Mouse (Mus musculus): Measurements from ENCODE around the gene Uba2.
"Not testable (repeated sequence)": the region's sequence is repeated elsewhere in the genome, so short reads cannot be mapped to it uniquely, and the experiment has no call there.

Gene Uba2

DNA sequence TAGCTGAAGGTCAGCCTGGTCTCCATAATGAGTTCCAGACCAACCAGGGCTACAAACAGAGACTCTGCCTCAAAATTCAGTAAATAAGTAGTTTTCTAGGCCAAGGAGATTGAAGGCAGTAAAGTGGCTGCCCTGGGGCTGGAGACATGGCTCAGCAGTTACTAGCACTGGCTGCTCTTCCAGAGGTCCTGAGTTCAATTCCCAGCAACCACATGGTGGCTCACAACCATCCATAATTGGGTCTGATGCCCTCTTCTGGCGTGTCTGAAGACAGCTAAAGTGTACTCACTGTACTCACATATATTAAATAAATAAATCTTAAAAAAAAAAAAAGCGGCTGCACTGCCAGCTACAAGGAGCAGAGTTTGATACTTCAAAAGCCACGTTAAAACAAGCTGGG lies 3.4 kb downstream of the Uba2 start:
- DNase-seq, result no peak

DNA sequence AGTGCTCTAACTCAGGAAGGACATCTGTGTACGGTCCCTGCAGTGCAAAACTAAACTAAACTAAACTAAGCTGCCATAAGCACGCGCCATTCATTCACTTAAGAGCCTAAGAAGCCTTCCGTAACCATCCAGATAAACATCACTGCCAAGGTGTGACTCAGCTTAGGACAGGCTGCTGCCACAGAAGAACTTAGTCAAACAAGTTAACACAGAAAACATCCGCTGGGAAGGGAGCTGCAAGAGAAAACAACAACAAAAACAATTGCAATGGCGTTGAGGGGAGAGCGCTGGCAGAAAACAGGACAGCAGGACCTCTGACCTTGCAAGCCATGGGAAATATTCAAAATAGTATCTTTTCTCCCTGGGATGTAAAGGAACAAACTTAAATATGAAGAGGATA lies 4.7 kb downstream of the Uba2 start:
- DNase-seq, result no peak

DNA sequence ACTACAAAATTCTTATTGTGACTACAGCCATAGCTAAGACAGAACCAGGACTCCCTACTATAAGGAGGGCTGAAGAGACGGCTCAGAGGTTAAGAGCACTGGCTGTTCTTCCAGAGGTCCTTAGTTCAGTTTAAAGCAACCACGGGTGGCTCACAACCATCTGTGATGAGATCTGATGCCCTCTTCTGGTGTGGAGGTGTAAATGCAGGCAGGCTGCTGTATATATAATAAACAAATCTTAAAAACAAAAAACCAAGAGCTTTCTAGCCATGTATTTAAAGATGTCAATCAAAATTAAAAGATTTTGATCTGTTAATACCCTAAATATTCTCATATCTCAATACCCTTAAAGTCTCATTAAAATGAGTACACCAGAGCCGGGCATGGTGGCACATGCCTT lies 10.2 kb downstream of the Uba2 start:
- DNase-seq, result no peak

DNA sequence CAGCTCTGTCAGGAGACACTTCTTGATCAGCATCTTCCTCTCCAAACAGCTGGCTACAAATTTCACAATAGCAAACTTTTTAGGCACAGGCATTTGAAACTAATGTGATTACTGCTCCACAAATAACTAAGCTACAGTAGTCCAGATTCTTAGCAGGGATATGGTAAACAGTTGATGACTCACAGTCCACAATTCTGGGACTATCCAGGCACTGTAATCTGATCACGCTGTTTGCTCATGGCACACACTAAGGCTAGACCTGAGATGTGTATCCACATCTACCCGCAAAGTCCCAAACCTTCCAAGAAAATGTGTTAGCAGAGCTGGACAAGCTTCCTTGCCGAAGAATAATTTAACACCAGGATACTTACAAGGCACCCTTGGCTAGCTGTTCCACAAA lies 11.4 kb downstream of the Uba2 start:
- DNase-seq, result no peak

DNA sequence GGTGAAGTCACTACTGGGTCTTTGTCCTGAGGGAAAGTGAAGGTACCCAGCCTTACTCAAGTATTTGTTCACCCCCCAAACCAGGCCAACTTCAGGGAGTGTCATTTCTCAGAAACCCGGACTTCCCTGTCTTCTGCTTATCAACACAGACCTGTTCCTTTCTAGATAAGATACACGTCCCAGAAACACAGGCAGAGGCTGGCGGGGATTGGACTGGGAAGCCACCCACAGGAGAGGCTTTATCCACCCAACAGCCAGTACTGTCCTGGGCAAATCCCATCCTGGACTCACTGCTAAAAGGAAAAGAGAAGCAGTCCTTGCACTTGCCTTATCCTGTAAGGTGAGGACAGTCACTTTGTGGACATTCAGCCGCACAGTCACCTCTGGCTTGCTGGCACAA lies 22.2 kb downstream of the Uba2 start:
- DNase-seq, result no peak

DNA sequence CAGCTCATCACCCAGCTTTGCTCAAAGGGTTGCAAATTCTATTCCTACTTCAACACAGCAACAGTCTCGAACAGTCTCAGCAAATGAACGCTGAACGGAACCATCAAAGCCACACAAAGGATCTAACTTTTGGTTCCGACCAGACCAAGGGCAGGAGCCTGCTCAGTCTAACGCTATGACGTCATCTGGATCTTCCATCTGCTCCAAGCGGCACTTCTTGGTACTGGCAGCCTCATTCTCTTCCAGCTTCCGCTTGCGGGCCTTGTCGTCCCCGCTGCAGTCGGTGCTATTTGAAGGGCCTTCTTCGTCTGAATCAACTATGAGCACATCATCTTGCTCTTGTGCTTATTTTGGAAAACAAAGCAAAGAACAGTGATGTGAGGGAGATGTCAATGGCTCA lies 28.3 kb downstream of the Uba2 start:
- no peak for DNase-seq

DNA sequence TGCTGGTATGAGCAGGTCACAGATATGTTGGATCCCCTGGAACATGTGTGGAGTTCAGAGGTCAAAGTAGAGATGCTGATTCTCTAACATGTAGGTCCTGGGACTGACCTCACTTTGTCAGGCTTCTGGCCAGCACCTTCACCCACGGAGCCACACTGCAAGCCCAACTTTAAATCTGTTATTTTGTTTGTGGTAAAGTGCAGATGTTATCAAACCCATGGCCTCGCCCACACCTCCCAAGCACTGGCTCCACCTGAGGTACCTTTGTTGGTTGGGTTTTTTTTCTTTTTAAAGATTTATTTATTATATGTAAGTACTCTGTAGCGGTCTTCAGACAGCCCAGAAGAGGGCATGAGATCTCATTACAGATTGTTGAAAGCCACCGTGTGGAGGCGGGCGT lies 29.9 kb downstream of the Uba2 start:
- DNase-seq, result no peak

DNA sequence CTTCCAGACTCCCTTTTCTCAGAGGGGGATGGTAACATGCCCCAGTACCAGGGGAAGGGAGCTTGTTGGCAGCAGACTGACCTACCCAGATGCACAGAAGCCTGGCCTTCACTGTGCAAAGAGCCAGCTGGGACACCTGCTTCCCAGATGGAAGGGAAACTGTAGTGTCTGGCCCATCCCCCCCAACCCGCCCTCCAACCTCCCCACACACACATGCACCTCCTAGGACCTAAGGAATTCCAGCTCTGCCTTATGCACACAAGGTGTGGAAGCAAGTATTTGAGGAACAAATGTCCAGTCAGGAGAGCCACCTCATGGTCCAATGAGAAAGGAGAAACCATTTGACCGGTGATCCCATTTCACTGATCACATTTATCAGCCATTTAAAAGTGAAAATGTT lies 35.1 kb downstream of the Uba2 start:
- no peak for DNase-seq

DNA sequence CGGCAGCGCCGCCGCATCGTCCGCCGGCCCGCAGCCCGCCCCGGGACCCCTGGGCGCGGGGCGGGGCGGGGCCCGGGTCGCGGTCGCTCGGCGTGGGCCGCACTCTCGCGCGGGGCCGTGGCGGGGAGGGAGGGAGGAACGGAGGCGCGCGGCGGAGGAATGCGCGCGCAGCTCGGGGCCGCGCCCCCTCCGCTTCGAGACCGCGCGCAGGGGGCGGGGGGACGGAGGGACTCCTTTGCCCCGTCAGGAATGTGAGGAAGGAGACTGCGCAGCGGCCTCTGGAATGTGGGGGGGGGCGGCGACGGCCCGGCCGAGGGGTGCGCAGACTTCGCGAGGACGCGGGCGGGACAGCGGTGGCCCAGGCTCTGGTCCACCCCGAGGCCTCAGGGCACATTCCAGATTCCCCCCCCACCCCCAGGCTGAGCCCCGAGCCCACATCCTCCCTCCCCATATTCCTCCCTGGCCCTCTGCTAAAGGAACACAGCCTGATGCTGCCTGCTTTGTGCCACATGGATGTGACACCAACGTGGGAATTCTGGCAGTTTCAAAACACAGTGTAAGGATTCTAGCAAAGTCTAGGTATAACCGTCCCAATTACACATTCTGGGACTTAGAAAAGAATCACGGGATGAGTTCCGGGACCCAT lies 36.2 kb downstream of the Uba2 start, which contains the start of gene Wtip:
Gene Wtip, minus strand, starts transcription at position 152 of the 646 bp plus-strand sequence.
- DNase-seq, result peak; percentile 72 to 76

DNA sequence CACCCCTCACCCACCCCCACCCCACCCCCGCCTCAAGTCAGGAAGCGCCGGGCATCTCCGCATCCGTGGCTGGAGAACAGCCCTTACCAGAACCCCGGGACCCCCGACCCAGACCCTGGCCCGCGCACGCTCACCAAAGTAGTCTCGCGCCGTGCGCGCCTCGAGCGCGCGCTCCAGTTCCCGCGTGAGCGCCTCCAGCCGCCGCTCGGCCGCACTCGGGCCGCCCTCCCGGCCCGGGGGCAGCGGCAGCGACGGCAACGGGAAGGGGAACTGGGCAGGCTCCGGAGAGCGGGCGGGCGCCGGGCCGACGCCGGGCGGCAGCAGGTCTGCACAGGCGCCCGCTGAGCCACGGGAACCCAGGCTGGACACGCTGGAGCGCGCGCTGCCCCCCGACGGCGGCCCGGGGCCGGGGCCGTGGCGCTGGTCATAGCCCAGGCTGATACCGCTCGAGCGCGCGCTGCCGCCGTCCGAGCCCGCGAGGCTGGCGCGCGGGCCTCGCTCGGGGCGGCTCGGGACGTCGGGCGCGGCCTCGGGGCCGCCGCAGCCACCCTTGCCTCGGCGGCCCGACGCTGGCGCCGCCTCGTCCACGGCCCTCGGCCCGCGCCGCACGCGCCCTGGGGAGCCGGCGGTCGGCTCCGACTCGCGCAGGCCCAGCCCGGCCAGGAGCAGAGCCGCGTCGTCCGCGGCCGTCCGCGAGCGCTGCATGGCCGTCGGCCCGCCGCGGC lies 36.9 kb downstream of the Uba2 start:
- DNase-seq, result peak in 1 of 2 experiments; percentile 7

DNA sequence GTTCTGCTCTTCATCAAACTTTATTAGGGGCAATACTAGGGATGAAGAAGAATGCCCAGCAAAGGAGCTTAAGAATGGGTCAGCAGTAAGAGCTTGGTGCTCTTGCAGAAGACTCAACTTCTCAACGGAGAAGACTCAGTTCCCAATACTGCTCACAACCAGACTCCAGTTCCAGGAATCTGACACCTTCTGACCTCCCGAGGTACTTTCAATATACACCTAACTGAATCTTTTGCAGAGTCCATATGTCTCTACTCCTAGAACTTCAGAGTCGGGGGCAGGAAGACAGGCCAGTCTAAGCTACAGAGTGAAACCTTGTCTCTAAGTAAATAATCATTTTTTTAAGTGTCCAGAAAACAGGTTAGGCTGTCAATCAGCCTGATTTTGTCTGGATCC lies 37.4 kb downstream of the Uba2 start:
- DNase-seq, result no peak

DNA sequence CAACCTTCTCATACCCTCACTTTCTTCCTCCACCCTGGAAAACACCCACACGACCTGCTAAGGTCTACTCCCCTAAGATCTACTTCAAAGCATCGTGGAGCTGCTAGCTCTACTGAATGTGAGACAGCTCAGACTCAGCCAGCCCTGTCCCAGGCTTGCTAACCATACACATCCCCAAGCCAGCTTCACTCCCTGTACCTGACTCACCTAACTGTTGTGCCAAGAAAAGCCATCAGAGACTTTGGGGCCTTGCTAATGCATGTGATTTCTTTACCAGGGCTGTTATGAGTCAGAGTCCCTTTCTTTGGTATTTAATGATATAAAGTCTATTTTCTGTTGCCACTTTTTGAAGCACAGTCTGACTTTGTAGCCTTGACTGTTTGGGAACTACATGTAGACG lies 38.3 kb downstream of the Uba2 start:
- DNase-seq, result no peak

DNA sequence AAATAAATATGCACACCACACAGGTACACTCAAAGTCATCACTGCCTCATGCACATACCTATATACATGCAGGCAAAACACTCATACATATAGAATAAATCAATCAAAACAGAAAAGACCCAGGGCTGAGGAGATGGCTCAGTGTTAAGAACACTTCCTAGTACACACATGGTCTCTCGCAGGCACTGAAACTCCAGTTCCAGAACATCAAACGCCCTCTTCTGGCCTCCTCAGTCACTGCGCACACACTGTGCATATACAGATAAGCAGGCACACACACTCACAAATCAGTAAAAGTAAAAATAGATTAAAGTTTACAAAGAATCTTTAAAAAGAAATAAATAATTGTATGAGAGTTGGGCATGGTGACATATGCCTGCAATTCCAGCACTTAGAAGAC lies 43.1 kb downstream of the Uba2 start:
- no peak for DNase-seq

DNA sequence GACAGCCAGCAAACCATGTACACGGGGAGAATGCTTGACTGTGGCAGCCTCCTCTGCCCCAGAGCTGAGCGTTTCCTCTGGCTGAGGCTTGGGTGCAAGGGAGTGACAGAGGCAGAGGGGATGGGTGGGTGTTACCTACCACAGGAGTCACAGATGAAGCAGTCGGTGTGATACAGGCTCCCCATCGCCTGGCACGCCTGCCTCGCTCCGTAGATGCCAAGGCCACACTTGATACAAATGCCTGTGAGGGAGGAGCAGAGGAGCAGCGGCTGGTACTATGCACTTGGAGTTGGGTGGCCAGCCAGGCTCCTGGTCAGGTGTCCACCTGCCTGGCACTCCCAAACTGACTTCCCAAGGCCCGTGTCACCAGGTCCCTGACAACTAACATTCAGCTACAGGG lies 44.1 kb downstream of the Uba2 start:
- no peak for DNase-seq

DNA sequence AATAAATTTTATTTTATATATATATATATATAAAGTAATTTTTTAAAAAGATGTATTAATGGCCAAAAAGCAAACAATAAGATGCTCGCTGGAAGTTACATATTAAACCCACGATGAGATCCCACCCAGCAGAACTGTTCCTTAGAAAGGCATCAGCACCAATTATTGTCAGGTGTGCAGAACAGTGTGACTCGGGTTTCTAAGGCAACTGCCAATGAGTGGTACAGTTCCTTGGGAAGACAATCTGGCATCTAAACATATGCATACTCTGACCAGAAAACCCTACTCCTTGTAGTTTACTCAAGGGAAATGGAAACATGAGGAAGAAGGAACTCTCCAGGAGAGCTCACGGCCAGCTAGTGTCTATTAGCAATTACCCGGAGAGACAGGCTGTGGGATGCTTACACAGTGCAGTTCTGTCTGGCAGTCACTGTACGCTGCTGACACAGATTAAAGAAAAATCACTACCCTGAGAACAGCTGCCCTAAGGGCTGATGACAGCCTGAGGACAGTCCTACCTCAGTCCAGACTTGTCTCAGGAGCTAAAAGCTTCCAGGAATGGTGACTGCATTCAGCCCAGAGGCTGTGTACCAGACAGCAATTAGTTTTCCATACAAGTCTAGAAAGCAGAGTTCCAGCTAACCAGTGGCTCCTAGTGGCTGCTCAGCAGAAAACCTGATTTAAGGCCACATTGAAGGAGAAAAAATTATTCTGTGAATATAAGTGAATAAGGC lies 46.2 kb downstream of the Uba2 start:
- peak in 1 of 2 experiments; percentile 6 for DNase-seq

DNA sequence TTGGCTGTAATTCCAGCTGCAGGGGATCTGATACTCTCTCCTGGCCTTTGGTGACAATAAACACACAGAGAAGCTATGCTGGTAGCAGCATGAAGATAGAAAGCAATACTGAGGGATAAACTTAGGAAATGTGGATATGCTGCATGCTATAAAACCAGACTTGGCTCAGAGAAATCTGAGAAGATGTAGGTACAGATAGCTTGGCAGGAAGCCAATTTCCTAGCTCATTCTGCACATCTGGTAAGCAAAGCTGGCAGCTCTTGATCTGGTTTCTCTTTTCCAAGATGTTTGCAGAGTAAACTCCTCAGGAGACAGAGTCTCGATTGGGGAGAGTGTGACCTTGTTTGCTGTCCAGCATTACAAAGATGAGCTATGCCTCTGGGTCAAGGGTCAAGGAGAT lies 48.8 kb downstream of the Uba2 start:
- DNase-seq, result not testable (repeated sequence)

DNA sequence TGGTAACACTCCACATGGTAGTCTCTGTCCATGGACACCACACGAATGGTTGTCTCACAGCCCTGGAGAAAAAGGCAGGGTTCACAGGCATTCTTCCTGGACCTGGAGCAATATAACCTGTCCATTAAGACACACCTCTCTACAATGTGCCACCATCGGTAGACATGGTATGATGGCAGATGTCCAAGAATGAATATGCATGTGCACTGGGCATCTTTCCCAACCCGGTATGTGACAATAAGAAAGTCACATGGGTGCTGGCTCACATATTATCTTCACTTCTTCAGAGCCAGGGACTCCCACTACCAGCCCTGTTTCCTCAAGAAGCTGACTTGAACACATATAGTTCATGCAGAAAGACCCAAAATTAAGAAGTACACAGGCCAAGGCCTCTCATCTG lies 52.8 kb downstream of the Uba2 start:
- peak in 1 of 2 experiments; percentile 27 for DNase-seq

DNA sequence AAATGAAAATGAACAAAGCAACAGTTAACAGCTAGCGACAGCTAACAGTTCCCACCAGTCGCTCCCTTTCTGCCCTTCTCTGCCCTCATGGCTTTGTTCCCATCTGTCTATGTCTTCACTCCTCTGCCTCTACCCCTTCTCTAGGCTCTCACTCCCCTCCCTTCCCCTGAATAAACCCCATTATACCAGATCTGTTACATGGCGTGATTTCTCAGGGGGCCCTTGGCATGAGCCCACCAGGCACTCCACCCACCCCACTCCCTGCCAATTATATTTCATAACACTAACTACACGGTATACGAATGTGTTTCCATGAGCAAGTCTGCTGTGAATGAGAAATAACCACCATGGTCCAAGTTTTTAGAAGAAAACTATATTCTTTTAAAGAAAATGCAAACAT lies 60.2 kb downstream of the Uba2 start:
- no peak for DNase-seq

DNA sequence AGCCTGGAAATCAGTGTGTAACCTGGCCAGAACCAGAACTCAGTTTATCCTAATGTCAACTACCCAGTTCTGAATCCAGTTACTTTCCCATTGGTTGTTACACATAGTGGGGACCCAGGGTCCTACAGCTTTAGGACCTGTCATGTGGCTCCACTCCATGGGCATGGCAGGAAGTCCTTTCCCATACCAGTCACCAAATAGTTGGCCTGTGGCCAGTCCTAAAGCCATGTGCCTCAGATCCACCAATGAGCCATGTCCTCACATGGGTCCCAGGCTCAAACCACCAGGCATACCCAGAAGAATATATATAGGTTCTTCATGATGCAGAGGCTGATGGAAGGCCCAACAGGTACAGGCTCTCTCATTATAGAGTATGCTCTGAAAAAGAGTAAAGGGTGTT lies 68.1 kb downstream of the Uba2 start:
- DNase-seq, result no peak

DNA sequence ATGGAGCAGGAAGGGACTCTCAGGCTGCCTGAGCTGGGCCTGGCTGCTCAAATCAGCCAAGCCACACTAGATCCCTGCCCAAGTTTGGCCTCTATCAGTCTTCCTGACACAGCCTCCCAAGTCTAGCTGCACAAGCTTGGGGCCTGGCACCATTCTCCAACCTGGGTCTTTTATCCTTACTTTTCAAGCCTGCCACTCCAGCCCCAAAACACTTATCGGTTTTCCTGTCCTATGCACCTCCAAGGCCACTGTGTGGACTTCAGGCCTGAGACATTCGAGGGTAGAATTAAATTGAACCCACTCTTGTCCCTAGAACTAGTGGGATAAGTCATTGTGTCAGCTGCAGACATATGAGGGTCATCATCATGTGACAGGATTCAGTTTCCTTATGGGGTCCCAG lies 69.4 kb downstream of the Uba2 start:
- DNase-seq, result no peak

DNA sequence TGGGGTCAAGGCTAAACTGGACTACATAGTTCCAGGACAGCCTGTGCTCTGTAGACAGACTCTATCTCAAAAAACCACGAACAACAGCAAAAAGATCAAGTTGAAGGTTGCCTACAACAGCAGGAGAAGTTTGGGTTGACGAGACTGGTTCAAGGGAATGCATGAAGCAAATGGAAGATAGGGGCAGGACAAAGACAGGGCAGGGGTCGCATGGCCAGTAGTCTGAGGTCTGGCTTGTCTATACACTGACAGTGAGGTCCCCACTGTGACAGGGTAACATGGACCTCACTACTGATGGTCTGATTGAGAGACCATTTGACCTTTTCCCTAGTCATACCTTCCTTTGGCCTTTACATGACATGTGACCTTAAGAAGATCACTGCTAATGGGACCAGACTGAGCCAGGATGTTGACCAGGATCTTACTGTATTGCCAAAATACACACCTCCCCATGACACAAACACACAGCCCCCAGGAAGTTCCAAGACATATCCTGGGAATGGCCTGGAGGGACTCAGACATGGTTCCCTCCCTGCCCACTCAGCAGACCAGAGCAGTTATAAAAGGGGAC lies 74.4 kb downstream of the Uba2 start, which contains the start of gene Scgb1b30:
Gene Scgb1b30, plus strand, starts transcription at position 521 of the 571 bp plus-strand sequence.
- no peak for DNase-seq
